Mouse (Mus musculus): ENCODE measurements at regions not wholly inside any gene's neighbourhood (a gene's known extent, or its start where the extent isn't known, plus 50 kb on each side); places are given as distances from the start of the nearest gene placed in this dataset.

GRCm38 (mm10) chr8:18187486-18187885, 790.6 kb downstream of the Defb40 start:
- H3K27ac ChIP-seq (ENCODE audit: low read depth, low read length), result no peak overlapping the region
- H3K4me1 ChIP-seq (ENCODE audit: control insufficient read depth, insufficient read depth, low read length), result no peaks in the 10 kb centered on the region
- no peaks in the 10 kb centered on the region for H3K36me3 ChIP-seq (ENCODE audit: control insufficient read depth, insufficient read depth, low read length)
- no peak for ATAC-seq
- no peak for DNase-seq (ENCODE audit: low spot score)
- H3K4me2 ChIP-seq (ENCODE audit: low read length), result no peak overlapping the region
- H3K4me3 ChIP-seq (ENCODE audit: low read depth, low read length), result no peak overlapping the region
- H3K9me3 ChIP-seq (replicated peaks; ENCODE audit: control insufficient read depth, low read length), result no peaks in the 10 kb centered on the region
- H3K27me3 ChIP-seq (replicated peaks; ENCODE audit: control insufficient read depth, insufficient read depth, low read length), result no peaks in the 10 kb centered on the region
- no peak overlapping the region for H3K9ac ChIP-seq (ENCODE audit: low read length)

GRCm38 (mm10) chr8:18175544-18176092, 802.4 kb downstream of the Defb40 start:
- Histone ChIP-seq H3K27me3 (replicated peaks; ENCODE audit: control insufficient read depth, insufficient read depth, low read length) (no peaks in the 10 kb centered on the region), H3K9me3 (replicated peaks; ENCODE audit: control insufficient read depth, low read length) (no peaks in the 10 kb centered on the region), H3K9ac (ENCODE audit: low read length) (no peak overlapping the region), H3K4me2 (ENCODE audit: low read length) (no peak overlapping the region), H3K4me1 (ENCODE audit: control insufficient read depth, insufficient read depth, low read length) (no peaks in the 10 kb centered on the region), H3K27ac (ENCODE audit: low read depth, low read length) (no peak overlapping the region), H3K4me3 (ENCODE audit: low read depth, low read length) (no peak overlapping the region), H3K36me3 (ENCODE audit: control insufficient read depth, insufficient read depth, low read length) (no peaks in the 10 kb centered on the region)
- DNase-seq (ENCODE audit: low spot score) (no peak), ATAC-seq (no peak)
- WGBS, result 75% methylated on average over 7 of the region's 7 CpGs

- 41% methylated on average over 6 of the region's 6 CpGs for WGBS
- Histone ChIP-seq H3K27me3 (replicated peaks; ENCODE audit: control insufficient read depth, insufficient read depth, low read length) (no peaks in the 10 kb centered on the region), H3K27ac (ENCODE audit: low read depth, low read length) (no peak overlapping the region), H3K9me3 (replicated peaks; ENCODE audit: control insufficient read depth, low read length) (no peaks in the 10 kb centered on the region), H3K36me3 (ENCODE audit: control insufficient read depth, insufficient read depth, low read length) (no peaks in the 10 kb centered on the region), H3K9ac (ENCODE audit: low read length) (no peak overlapping the region), H3K4me1 (ENCODE audit: control insufficient read depth, insufficient read depth, low read length) (no peaks in the 10 kb centered on the region), H3K4me2 (ENCODE audit: low read length) (no peak overlapping the region), H3K4me3 (ENCODE audit: low read depth, low read length) (no peak overlapping the region)
- ATAC-seq, result peak; percentile 37
- peak; percentile 4 for DNase-seq (ENCODE audit: low spot score)
Measured at GRCm38 (mm10) chr8:18158619-18159018, 819.4 kb downstream of the Defb40 start.

- no peak overlapping the region for H3K4me2 ChIP-seq (ENCODE audit: low read length)
- WGBS, result 77% methylated on average over 5 of the region's 5 CpGs
- no peak overlapping the region for H3K27ac ChIP-seq (ENCODE audit: low read depth, low read length)
- no peaks in the 10 kb centered on the region for H3K36me3 ChIP-seq (ENCODE audit: control insufficient read depth, insufficient read depth, low read length)
- H3K9me3 ChIP-seq (replicated peaks; ENCODE audit: control insufficient read depth, low read length), result no peaks in the 10 kb centered on the region
- no peak overlapping the region for H3K4me3 ChIP-seq (ENCODE audit: low read depth, low read length)
- DNase-seq (ENCODE audit: low spot score) (no peak), ATAC-seq (no peak)
- no peaks in the 10 kb centered on the region for H3K27me3 ChIP-seq (replicated peaks; ENCODE audit: control insufficient read depth, insufficient read depth, low read length)
- no peaks in the 10 kb centered on the region for H3K4me1 ChIP-seq (ENCODE audit: control insufficient read depth, insufficient read depth, low read length)
- H3K9ac ChIP-seq (ENCODE audit: low read length), result no peak overlapping the region
Measured at GRCm38 (mm10) chr8:18115333-18116044, 862.6 kb downstream of the Defb40 start.

GRCm38 (mm10) chr8:18113262-18113661, 864.8 kb downstream of the Defb40 start:
- ATAC-seq (no peak), DNase-seq (ENCODE audit: low spot score) (no peak)
- H3K9me3 ChIP-seq (replicated peaks; ENCODE audit: control insufficient read depth, low read length), result no peaks in the 10 kb centered on the region
- 73% methylated on average over 5 of the region's 5 CpGs for WGBS
- H3K27me3 ChIP-seq (replicated peaks; ENCODE audit: control insufficient read depth, insufficient read depth, low read length), result no peaks in the 10 kb centered on the region
- H3K4me1 ChIP-seq (ENCODE audit: control insufficient read depth, insufficient read depth, low read length), result no peaks in the 10 kb centered on the region
- no peak overlapping the region for H3K4me3 ChIP-seq (ENCODE audit: low read depth, low read length)
- H3K36me3 ChIP-seq (ENCODE audit: control insufficient read depth, insufficient read depth, low read length), result no peaks in the 10 kb centered on the region
- no peak overlapping the region for H3K4me2 ChIP-seq (ENCODE audit: low read length)
- H3K27ac ChIP-seq (ENCODE audit: low read depth, low read length), result no peak overlapping the region
- H3K9ac ChIP-seq (ENCODE audit: low read length), result no peak overlapping the region

GRCm38 (mm10) chr8:18109480-18109879, 868.6 kb downstream of the Defb40 start:
- no peak for DNase-seq (ENCODE audit: low spot score)
- H3K27ac ChIP-seq (ENCODE audit: low read depth, low read length), result no peak overlapping the region
- no peaks in the 10 kb centered on the region for H3K4me1 ChIP-seq (ENCODE audit: control insufficient read depth, insufficient read depth, low read length)
- H3K27me3 ChIP-seq (replicated peaks; ENCODE audit: control insufficient read depth, insufficient read depth, low read length), result no peaks in the 10 kb centered on the region
- ATAC-seq, result no peak
- H3K4me3 ChIP-seq (ENCODE audit: low read depth, low read length), result no peak overlapping the region
- no peak overlapping the region for H3K4me2 ChIP-seq (ENCODE audit: low read length)
- H3K36me3 ChIP-seq (ENCODE audit: control insufficient read depth, insufficient read depth, low read length), result no peaks in the 10 kb centered on the region
- WGBS, result 98% methylated on average over 2 of the region's 2 CpGs
- no peak overlapping the region for H3K9ac ChIP-seq (ENCODE audit: low read length)
- H3K9me3 ChIP-seq (replicated peaks; ENCODE audit: control insufficient read depth, low read length), result no peaks in the 10 kb centered on the region

- no peak overlapping the region for H3K27ac ChIP-seq (ENCODE audit: low read depth, low read length)
- no peaks in the 10 kb centered on the region for H3K36me3 ChIP-seq (ENCODE audit: control insufficient read depth, insufficient read depth, low read length)
- no peaks in the 10 kb centered on the region for H3K9me3 ChIP-seq (replicated peaks; ENCODE audit: control insufficient read depth, low read length)
- H3K4me3 ChIP-seq (ENCODE audit: low read depth, low read length), result no peak overlapping the region
- DNase-seq (ENCODE audit: low spot score) (no peak), ATAC-seq (no peak)
- no peak overlapping the region for H3K9ac ChIP-seq (ENCODE audit: low read length)
- H3K27me3 ChIP-seq (replicated peaks; ENCODE audit: control insufficient read depth, insufficient read depth, low read length), result no peaks in the 10 kb centered on the region
- WGBS, result 50% methylated on average over 2 of the region's 2 CpGs
- no peaks in the 10 kb centered on the region for H3K4me1 ChIP-seq (ENCODE audit: control insufficient read depth, insufficient read depth, low read length)
- no peak overlapping the region for H3K4me2 ChIP-seq (ENCODE audit: low read length)
Measured at GRCm38 (mm10) chr8:18106827-18107226, 871.2 kb downstream of the Defb40 start.

- DNase-seq (ENCODE audit: low spot score) (no peak), ATAC-seq (no peak)
- 84% methylated on average over 3 of the region's 3 CpGs for WGBS
- Histone ChIP-seq H3K27ac (ENCODE audit: low read depth, low read length) (no peak overlapping the region), H3K4me2 (ENCODE audit: low read length) (no peak overlapping the region), H3K4me3 (ENCODE audit: low read depth, low read length) (no peak overlapping the region), H3K9ac (ENCODE audit: low read length) (no peak overlapping the region), H3K4me1 (ENCODE audit: control insufficient read depth, insufficient read depth, low read length) (no peaks in the 10 kb centered on the region), H3K27me3 (replicated peaks; ENCODE audit: control insufficient read depth, insufficient read depth, low read length) (no peaks in the 10 kb centered on the region), H3K9me3 (replicated peaks; ENCODE audit: control insufficient read depth, low read length) (no peaks in the 10 kb centered on the region), H3K36me3 (ENCODE audit: control insufficient read depth, insufficient read depth, low read length) (no peaks in the 10 kb centered on the region)
Measured at GRCm38 (mm10) chr8:18065456-18065855, 912.6 kb downstream of the Defb40 start.

- WGBS, result 96% methylated on average over 2 of the region's 2 CpGs
- H3K4me2 ChIP-seq (ENCODE audit: low read length), result no peak overlapping the region
- H3K4me3 ChIP-seq (ENCODE audit: low read depth, low read length), result no peak overlapping the region
- no peak for DNase-seq (ENCODE audit: low spot score)
- no peaks in the 10 kb centered on the region for H3K9me3 ChIP-seq (replicated peaks; ENCODE audit: control insufficient read depth, low read length)
- no peak for ATAC-seq
- H3K9ac ChIP-seq (ENCODE audit: low read length), result no peak overlapping the region
- no peaks in the 10 kb centered on the region for H3K36me3 ChIP-seq (ENCODE audit: control insufficient read depth, insufficient read depth, low read length)
- no peaks in the 10 kb centered on the region for H3K27me3 ChIP-seq (replicated peaks; ENCODE audit: control insufficient read depth, insufficient read depth, low read length)
- H3K27ac ChIP-seq (ENCODE audit: low read depth, low read length), result no peak overlapping the region
- no peaks in the 10 kb centered on the region for H3K4me1 ChIP-seq (ENCODE audit: control insufficient read depth, insufficient read depth, low read length)
Measured at GRCm38 (mm10) chr8:18059526-18059925, 918.5 kb downstream of the Defb40 start.

Measured in forebrain, embryonic 14.5 days (tissue).